Mouse (Mus musculus) olfactory bulb, adult 2 months (tissue): ENCODE measurements around the gene Celf2.

Experiments
- CTCF ChIP-seq: fragments of 200-500 bp; IDR thresholded peaks from 2 replicates; pipeline ENCODE4 v1.5.1; 2012; ENCODE audit warnings: low read depth, mild to moderate bottlenecking, low read length, moderate library complexity; ENCODE audit not compliant: insufficient read depth
- POLR2A ChIP-seq: fragments of 200-500 bp; IDR thresholded peaks from 2 replicates; pipeline ENCODE4 v1.6.1; 2012; ENCODE audit warnings: mild to moderate bottlenecking, low read depth, low read length, moderate library complexity; ENCODE audit not compliant: insufficient read depth

DNA sequence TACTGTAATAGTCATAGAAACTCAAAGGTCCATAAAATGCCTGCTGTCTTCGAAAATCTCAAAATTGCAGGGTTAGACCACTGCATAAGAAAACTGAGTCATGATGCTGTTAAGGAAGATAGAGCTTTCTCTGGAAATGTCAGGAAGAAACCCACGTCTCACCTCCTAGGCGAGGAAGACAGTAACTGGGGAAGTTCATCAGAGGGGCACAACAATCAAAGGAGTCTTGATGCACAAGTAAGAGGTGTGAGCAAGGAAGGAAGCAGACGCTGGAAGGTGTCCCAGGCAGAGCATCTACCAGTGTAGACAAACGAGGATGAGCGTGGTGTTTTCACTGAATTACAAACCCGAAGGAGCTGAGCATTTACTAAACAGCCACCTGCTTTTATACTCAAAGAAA is 282.6 kb downstream of the Celf2 start:
- TF ChIP-seq POLR2A (no peak), CTCF (no peak)
